Mouse (Mus musculus) heart, postnatal 10 days (tissue): Measurements from ENCODE around the gene Galr2. TPM values are rescaled to one million over a fixed set of nuclear protein-coding genes. Genes with fewer than 3 reads are reported as not detected.
"Not testable (repeated sequence)": the region's sequence is repeated elsewhere in the genome, so short reads cannot be mapped to it uniquely, and the experiment has no call there.

Experiments used
- DNase-seq, 2 experiments: peaks; one replicate each; pipeline ENCODE4 v3.0.0; 2021
- intact Hi-C: fragments of 180-260 bp; cut with DNase I; formaldehyde crosslinking; loops from one replicate; pipeline ENCODE4 v1.15.1; 2025
- total RNA-seq, 2 experiments: library from RNA; stranded (reverse); gene quantifications; 2 replicates each; pipeline ENCODE4 v1.2.3; 2021

The Galr2 gene
- total RNA-seq, 2 experiments from 2014 or later = not detected

- no peak for DNase-seq
- intact Hi-C loops = no loop called here
These were observed 12.4 kb upstream of the Galr2 start for GRCm38 (mm10) chr11:116268313-116268712.

- DNase-seq = no peak
- intact Hi-C loops = no loop called here
These were observed 11.2 kb upstream of the Galr2 start for GRCm38 (mm10) chr11:116269560-116269959.

GRCm38 (mm10) chr11:116272589-116273468 is 7.9 kb upstream of the Galr2 start:
- intact Hi-C loops = no loop called here
- DNase-seq = no peak

GRCm38 (mm10) chr11:116273469-116274044 is 7.2 kb upstream of the Galr2 start:
- intact Hi-C loops = loop anchor here (2.0 kb wide), 1 partner anchor 31 kb away; no protein-coding TSS in a partner anchor
- peak in 1 of 2 experiments; percentile 24 for DNase-seq

GRCm38 (mm10) chr11:116274045-116274666 is 6.6 kb upstream of the Galr2 start, which contains the start of gene Srp68:
Gene Srp68 (minus strand): TSS chr11:116274217.
- intact Hi-C loops = loop anchor here (2.0 kb wide), 1 partner anchor 31 kb away; no protein-coding TSS in a partner anchor
- peak; percentile 95 to 97 for DNase-seq

GRCm38 (mm10) chr11:116277184-116277583 is 3.6 kb upstream of the Galr2 start:
- intact Hi-C loops, DNase-seq: not testable (repeated sequence)

GRCm38 (mm10) chr11:116281671-116282070 is 932 bp downstream of the Galr2 start:
- DNase-seq = no peak
- intact Hi-C loops = no loop called here

- DNase-seq = no peak
- intact Hi-C loops = no loop called here
These were observed 1.4 kb downstream of the Galr2 start for GRCm38 (mm10) chr11:116282089-116282488.

GRCm38 (mm10) chr11:116282912-116283521 is 2.3 kb downstream of the Galr2 start:
- DNase-seq = no peak

GRCm38 (mm10) chr11:116283982-116284381 is 3.2 kb downstream of the Galr2 start:
- intact Hi-C loops = no loop called here
- no peak for DNase-seq

More at GRCm38 (mm10) chr11:116282912-116283521, 2.3 kb downstream of the Galr2 start:
- intact Hi-C loops = no loop called here

GRCm38 (mm10) chr11:116285770-116286191 is 5.0 kb downstream of the Galr2 start:
- intact Hi-C loops = no loop called here
- DNase-seq = peak; percentile 66 to 72

- intact Hi-C loops = no loop called here
- DNase-seq = no peak
These were observed 6.6 kb downstream of the Galr2 start for GRCm38 (mm10) chr11:116287351-116287750.

- intact Hi-C loops = loop anchor here (5.0 kb wide), 1 partner anchor 153 kb away; the partner anchor contains the start of gene Mrpl38
- no peak for DNase-seq
These were observed 9.8 kb downstream of the Galr2 start for GRCm38 (mm10) chr11:116290556-116290955.

GRCm38 (mm10) chr11:116292401-116292800 is 11.7 kb downstream of the Galr2 start:
- intact Hi-C loops = loop anchor here (5.0 kb wide), 1 partner anchor 155 kb away; the partner anchor contains the start of gene Mrpl38
- no peak for DNase-seq

- intact Hi-C loops = loop anchor here (2.0 to 5.0 kb wide), 2 partner anchors 67 to 156 kb away; partner anchors contain the start of gene Mrpl38
- no peak for DNase-seq
These were observed 12.9 kb downstream of the Galr2 start for GRCm38 (mm10) chr11:116293538-116294137.

- peak; percentile 63 to 74 for DNase-seq
- intact Hi-C loops = loop anchor here (2.0 to 5.0 kb wide), 2 partner anchors 68 to 157 kb away; partner anchors contain the start of gene Mrpl38
These were observed 13.6 kb downstream of the Galr2 start for GRCm38 (mm10) chr11:116294319-116294718.

- intact Hi-C loops = no loop called here
- DNase-seq = no peak
These were observed 15.5 kb downstream of the Galr2 start for GRCm38 (mm10) chr11:116296191-116296734.

GRCm38 (mm10) chr11:116297017-116297416 is 16.3 kb downstream of the Galr2 start:
- intact Hi-C loops = no loop called here
- DNase-seq = no peak

GRCm38 (mm10) chr11:116298221-116298620 is 17.5 kb downstream of the Galr2 start:
- DNase-seq = no peak
- intact Hi-C loops = no loop called here

- intact Hi-C loops = no loop called here
- DNase-seq = no peak
These were observed 17.9 kb downstream of the Galr2 start for GRCm38 (mm10) chr11:116298621-116299020.
